Mouse (Mus musculus): ENCODE data around the gene Dspp.

The Dspp gene

GRCm38 (mm10) chr5:104201153-104201950 lies 30.8 kb downstream of the Dspp start:
- no peak for DNase-seq (ENCODE audit: low spot score)

- no peak for DNase-seq (ENCODE audit: low spot score)
Observed at GRCm38 (mm10) chr5:104202351-104202750, 31.8 kb downstream of the Dspp start, which contains the start of gene Dmp1. Gene Dmp1 (plus strand): TSS chr5:104202613.

GRCm38 (mm10) chr5:104212531-104212930 lies 42.0 kb downstream of the Dspp start:
- no peak for DNase-seq (ENCODE audit: low spot score)

- no peak for DNase-seq (ENCODE audit: low spot score)
Observed at GRCm38 (mm10) chr5:104218926-104219325, 48.4 kb downstream of the Dspp start.

GRCm38 (mm10) chr5:104224299-104224698 lies 53.8 kb downstream of the Dspp start:
- DNase-seq (ENCODE audit: low spot score), result no peak

- no peak for DNase-seq (ENCODE audit: low spot score)
Observed at GRCm38 (mm10) chr5:104224750-104225149, 54.2 kb downstream of the Dspp start.

- DNase-seq (ENCODE audit: low spot score), result no peak
Observed at GRCm38 (mm10) chr5:104228497-104228896, 58.0 kb downstream of the Dspp start.

All from urinary bladder, postnatal 14 days (tissue).